Mouse (Mus musculus) brain, embryonic 14.5 days (tissue): ENCODE data around the gene Tmem115.

Experiments
- CTCF ChIP-seq: fragments of 200-500 bp; IDR thresholded peaks from 2 replicates; pipeline ENCODE4 v1.5.1; 2012; ENCODE audit warnings: inconsistent platforms, mild to moderate bottlenecking, moderate library complexity, borderline replicate concordance; ENCODE audit not compliant: insufficient read depth, insufficient read length; ENCODE audit errors: extremely low read depth
- POLR2A ChIP-seq: fragments of 200-500 bp; IDR thresholded peaks from 2 replicates; pipeline ENCODE4 v1.6.1; 2012; ENCODE audit warnings: mild to moderate bottlenecking, inconsistent platforms, borderline replicate concordance; ENCODE audit not compliant: poor library complexity, insufficient read depth, insufficient read length, severe bottlenecking; ENCODE audit errors: extremely low read depth

- no peak for TF ChIP-seq POLR2A
- TF ChIP-seq CTCF: no peak
Observed at GRCm38 (mm10) chr9:107552690-107553393, 19.1 kb downstream of the Tmem115 start.
